Mouse (Mus musculus): Measurements from ENCODE around the gene Cux2. TPM values are rescaled to one million over a fixed set of nuclear protein-coding genes. Genes with fewer than 3 reads are reported as not detected.

The Cux2 gene
- total and polyA plus RNA-seq, 3 experiments, result 1.4 to 3.5 TPM; not detected in 1

DNA sequence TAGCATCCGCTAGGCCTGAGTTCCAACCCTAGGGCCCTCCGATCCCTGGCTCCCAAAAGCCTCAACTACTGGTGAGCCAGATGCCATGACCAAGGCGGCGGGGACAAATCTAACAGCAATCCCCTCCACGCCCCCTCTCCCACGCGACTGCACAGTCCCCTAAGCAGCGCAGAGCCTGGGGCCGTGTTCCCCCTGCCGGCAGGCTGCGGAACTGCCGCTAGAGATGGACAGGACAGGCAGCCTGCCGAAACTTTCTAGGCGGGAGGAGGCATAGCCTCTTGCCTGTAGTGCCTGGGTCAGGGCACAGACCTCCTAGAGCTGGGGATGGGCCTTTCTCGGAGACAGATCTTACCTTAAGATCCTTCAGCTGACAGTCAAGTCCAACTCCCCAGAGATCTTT, 41.2 kb upstream of the Cux2 start:
- DNase-seq (ENCODE audit: low read depth, low spot score), result peak; percentile 85
- Histone ChIP-seq H3K27me3 (ENCODE audit: control insufficient read depth in 1 of 2, insufficient read depth in 2 of 2, low read length in 2 of 2) (peaks cover 0 to under 1% of the 10 kb centered on the region in 2 experiments; a peak in 3 of 4 replicates), H3K9ac (ENCODE audit: control insufficient read depth, low read depth, low read length, poor library complexity, severe bottlenecking) (0 out of 2 replicates have a peak overlapping the region, but pooled peaks have one; percentile 18), H3K36me3 (ENCODE audit: control insufficient read depth in 1 of 2, insufficient read depth in 2 of 2, low read length in 2 of 2) (no peaks in the 10 kb centered on the region), H3K9me3 (replicated peaks; ENCODE audit: insufficient read depth, low read length) (no peaks in the 10 kb centered on the region), H3K4me1 (ENCODE audit: control insufficient read depth in 1 of 2, insufficient read depth in 2 of 2, low read length in 2 of 2) (no peaks in the 10 kb centered on the region), H3K4me3 (ENCODE audit: control insufficient read depth in 1 of 2, insufficient read depth in 1 of 2, low read depth in 2 of 2, low read length in 2 of 2) (peak overlapping the region in 1 of 2 experiments; percentile 34; a peak in 1 of 4 replicates), H3K79me2 (ENCODE audit: control insufficient read depth, insufficient read depth, low read length, poor library complexity) (no peaks in the 10 kb centered on the region), H3K27ac (ENCODE audit: control insufficient read depth, low read depth, low read length) (no peak overlapping the region)
- TF ChIP-seq ETS1 (IDR thresholded peaks at IDR 0.05; ENCODE audit: low read depth, low read length) (no peak), POLR2A (IDR thresholded peaks at IDR 0.05; ENCODE audit: control insufficient read depth in 1 of 2, insufficient read depth in 1 of 2, low read depth in 1 of 2, low read length in 2 of 2, poor library complexity in 1 of 2) (no peak), TBP (IDR thresholded peaks at IDR 0.05; ENCODE audit: low read depth, low read length) (no peak), JUND (IDR thresholded peaks at IDR 0.05; ENCODE audit: low read depth, low read length) (no peak), TCF12 (IDR thresholded peaks at IDR 0.05; ENCODE audit: low read depth, low read length) (no peak), POLR2AphosphoS2 (IDR thresholded peaks at IDR 0.05; ENCODE audit: low read length) (no peak), ZKSCAN1 (IDR thresholded peaks at IDR 0.05; ENCODE audit: low read depth, low read length) (no peak), MEF2A (IDR thresholded peaks at IDR 0.05; ENCODE audit: extremely low read depth, insufficient replicate concordance, low read depth, low read length, poor library complexity, severe bottlenecking) (no peak), SMC3 (IDR thresholded peaks at IDR 0.05; ENCODE audit: low read depth, low read length) (peak; percentile 52), USF2 (IDR thresholded peaks at IDR 0.05; ENCODE audit: borderline replicate concordance in 1 of 2, insufficient read depth in 1 of 2, low read depth in 1 of 2, low read length in 2 of 2) (no peak), SIN3A (IDR thresholded peaks at IDR 0.05; ENCODE audit: low read length) (no peak), MAFK (IDR thresholded peaks at IDR 0.05; ENCODE audit: borderline replicate concordance, low read depth, low read length) (no peak), ZC3H11A (IDR thresholded peaks at IDR 0.05; ENCODE audit: low read depth, low read length) (no peak), UBTF (IDR thresholded peaks at IDR 0.05; ENCODE audit: borderline replicate concordance, insufficient read depth, low read depth, low read length) (no peak), MYC (IDR thresholded peaks at IDR 0.05; ENCODE audit: low read depth, low read length) (no peak), RAD21 (IDR thresholded peaks at IDR 0.05; ENCODE audit: low read depth, low read length) (peak; percentile 21), CHD1 (IDR thresholded peaks at IDR 0.05; ENCODE audit: low read depth, low read length) (no peak), GABPA (IDR thresholded peaks at IDR 0.05; ENCODE audit: low read depth, low read length) (no peak), KAT2A (conservative IDR thresholded peaks at IDR 0.05; ENCODE audit: low read depth, low read length) (no peak), GATA1 (IDR thresholded peaks at IDR 0.05; ENCODE audit: low read depth, low read length) (no peak), ELF1 (IDR thresholded peaks at IDR 0.05; ENCODE audit: low read depth, low read length) (no peak), USF1 (IDR thresholded peaks at IDR 0.05; ENCODE audit: low read depth, low read length) (no peak), RCOR1 (IDR thresholded peaks at IDR 0.05; ENCODE audit: low read depth, low read length) (no peak), ZMIZ1 (IDR thresholded peaks at IDR 0.05; ENCODE audit: low read depth, low read length) (no peak), HCFC1 (IDR thresholded peaks at IDR 0.05; ENCODE audit: low read depth, low read length) (no peak), MAX (IDR thresholded peaks at IDR 0.05; ENCODE audit: low read length) (no peak), MYB (IDR thresholded peaks at IDR 0.05; ENCODE audit: low read depth, low read length) (no peak), TAL1 (IDR thresholded peaks at IDR 0.05; ENCODE audit: low read length) (no peak), NELFE (IDR thresholded peaks at IDR 0.05; ENCODE audit: low read depth, low read length) (no peak), CHD2 (IDR thresholded peaks at IDR 0.05; ENCODE audit: low read length) (no peak), NRF1 (IDR thresholded peaks at IDR 0.05; ENCODE audit: insufficient read depth, low read depth, low read length, poor library complexity, severe bottlenecking) (no peak), MAZ (IDR thresholded peaks at IDR 0.05; ENCODE audit: low read depth, low read length) (peak; percentile 60; the same call in 1 of the 2 replicates), MXI1 (IDR thresholded peaks at IDR 0.05; ENCODE audit: low read depth, low read length) (peak; percentile 72), ZNF384 (IDR thresholded peaks at IDR 0.05; ENCODE audit: low read depth, low read length) (no peak), BHLHE40 (IDR thresholded peaks at IDR 0.05; ENCODE audit: borderline replicate concordance, low read depth, low read length) (no peak), EP300 (IDR thresholded peaks at IDR 0.05; ENCODE audit: low read depth in 1 of 2, low read length in 2 of 2) (no peak), CTCF (IDR thresholded peaks at IDR 0.05 in 2 of 3, conservative IDR thresholded peaks at IDR 0.05 in 1 of 3; ENCODE audit: control insufficient read depth in 1 of 3, insufficient read depth in 1 of 3, low read depth in 2 of 3, low read length in 3 of 3, poor library complexity in 1 of 3, severe bottlenecking in 1 of 3) (peak; percentile 79 to 91 (median 83)), POLR2AphosphoS5 (IDR thresholded peaks at IDR 0.05; ENCODE audit: borderline replicate concordance, low read depth, low read length) (no peak)
